Mouse (Mus musculus) kidney, postnatal 4 days (tissue): ENCODE data around the gene Cnnm4.
"Not testable (repeated sequence)": the region's sequence is repeated elsewhere in the genome, so short reads cannot be mapped to it uniquely, and the experiment has no call there.

Experiments
- DNase-seq, 2 experiments: peaks; one replicate each; pipeline ENCODE4 v3.0.0; 2021; ENCODE audit warnings: mixed read lengths in 2 of 2

Gene Cnnm4

DNA sequence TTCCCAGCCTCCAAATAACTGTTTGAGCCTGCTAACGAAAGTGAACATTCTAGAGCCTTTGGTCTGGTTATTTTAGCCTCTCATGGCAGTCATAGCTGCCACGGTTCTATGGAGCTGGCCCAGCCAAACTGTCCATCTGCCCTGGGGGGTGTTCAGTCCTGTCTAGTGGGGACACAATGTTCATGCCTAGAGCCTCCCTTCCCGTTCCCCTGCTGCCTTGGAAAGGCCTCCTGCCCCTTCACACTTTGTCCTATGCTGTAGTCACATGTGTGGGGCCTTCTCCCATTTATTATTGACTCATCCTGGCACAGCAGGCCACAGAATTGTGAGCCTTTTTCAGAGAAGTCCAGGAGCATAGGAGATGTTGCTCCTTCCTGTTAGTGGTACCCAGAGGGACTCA lies 46.8 kb downstream of the Cnnm4 start:
- no peak for DNase-seq

DNA sequence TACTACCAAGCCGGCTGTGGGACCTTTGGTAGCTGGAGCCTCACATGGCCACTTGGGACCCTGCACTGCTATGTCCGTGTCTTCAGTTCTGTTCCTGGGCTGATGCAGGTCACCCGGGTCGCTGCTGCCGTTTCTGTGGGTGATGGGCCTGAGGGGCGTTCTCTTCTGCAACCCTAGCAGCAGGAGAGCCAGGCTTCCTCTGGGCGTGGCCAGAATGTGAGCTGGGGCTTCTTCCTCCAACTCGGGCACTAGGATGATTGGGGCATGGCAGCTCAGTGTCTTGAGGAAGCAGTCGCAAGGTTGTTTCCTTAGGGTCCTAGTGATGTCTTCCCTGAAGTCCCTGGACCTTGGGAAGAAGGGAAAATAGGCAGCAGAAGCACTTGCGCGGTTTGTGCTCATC lies 48.2 kb downstream of the Cnnm4 start:
- no peak for DNase-seq

DNA sequence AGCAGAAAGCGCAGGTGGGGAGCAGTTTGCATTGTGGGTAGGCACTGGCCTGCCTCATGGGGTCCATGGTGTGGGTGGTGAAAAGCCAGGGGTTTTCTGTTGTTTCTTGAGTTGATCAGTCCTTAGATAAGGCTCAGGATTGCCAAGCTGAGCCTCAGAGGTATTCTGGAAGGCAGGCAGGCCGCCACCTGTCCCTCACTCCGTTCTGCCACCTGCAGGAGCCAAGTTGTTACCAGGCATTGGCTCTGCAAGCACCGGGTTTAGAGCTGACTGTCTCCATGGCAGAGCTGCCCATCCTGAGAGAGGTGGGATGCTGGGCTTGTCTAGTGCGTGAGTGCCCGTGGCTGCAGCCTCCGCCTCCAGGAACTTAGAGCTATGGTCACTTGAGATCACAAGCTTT lies 50.8 kb downstream of the Cnnm4 start:
- no peak for DNase-seq

DNA sequence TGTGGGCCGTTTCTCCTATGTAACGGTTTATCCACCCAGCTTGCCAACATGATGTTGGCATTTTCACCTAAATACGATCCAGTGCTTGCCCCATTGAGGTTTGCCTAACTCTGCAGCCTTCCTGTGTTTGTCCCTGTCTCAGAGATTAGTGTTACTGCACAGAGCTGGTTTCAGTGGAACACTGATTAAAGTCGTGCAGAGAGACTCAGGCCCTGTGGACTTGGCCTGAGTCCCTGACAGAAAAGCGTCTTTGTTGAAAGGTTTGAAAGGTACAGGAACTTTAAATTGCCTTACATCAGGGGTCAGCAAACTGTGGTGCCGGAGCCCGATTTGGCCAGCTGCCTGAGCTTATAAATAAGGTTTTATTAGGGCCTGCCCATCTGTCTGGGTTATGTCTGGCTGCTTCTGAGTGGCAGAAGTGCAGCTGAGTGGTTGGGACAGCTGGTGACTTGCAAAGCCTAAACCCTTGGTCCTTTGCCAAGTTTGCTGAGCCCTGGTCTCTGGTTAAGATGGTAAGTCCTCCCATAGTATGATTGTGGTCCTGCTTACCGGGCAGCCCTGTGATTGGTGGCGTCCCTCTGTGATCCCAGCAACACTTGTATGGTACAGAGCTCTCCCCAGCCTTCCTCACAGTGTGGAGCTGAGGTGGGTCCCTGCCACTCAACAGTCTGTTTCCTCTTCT lies 52.1 kb downstream of the Cnnm4 start:
- DNase-seq = no peak

DNA sequence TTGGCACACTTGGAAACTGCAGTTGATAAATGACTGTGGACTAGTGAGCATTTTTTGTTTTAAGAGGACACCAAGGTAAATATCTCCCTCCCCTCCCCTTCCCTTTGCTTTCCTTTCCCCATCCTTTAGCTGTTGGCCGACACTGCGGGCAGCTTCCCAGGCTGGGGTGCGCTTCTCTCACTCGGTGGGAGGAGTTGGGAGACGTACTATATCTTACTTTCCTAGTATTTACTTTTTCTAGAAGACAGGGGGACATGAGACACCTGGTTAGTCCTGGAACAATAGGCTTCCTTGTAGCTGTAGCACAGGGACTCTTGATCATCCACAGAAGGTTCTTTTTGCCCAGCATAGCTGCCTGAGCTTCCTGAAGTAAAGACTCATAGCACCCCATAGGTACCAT lies 52.6 kb downstream of the Cnnm4 start:
- no peak for DNase-seq

DNA sequence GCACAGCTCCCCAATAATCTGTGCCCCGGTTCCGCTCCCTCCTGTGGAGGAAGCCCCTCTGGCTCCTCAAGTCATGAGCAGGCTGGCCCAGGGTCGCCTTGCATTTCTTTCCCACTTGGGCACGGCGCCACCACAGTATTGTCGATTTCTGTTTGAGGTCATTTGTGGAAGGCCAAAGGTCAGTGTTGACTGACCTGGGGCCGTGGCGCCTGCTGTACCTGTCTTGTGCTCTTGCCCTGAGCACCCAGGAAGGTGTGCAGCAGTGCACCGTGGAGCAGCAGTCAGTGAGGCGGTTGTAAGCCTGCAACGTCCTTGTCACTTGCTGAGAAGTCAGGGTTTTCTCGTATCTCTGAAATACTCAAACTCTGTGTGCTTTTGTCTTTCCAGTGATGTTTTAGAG lies 54.4 kb downstream of the Cnnm4 start:
- no peak for DNase-seq

DNA sequence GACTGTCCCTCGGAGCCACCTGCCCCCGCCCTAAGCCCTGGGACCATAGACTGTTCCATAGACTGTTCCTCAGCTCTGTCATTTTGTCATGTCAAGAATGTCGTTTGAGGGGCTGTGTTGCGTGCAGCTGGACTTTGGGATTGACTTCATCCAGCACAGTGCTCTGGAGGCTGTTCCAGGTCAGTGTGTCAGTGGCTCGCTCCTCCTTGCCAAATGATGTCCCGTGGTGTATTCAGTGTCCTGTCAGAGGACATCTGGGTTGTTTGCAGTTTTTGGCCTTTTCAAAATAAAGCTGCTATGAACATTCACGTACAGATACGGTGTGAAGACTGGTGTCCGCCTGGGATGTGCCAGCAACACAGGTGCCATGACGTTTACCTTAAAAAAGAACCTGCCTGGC lies 55.5 kb downstream of the Cnnm4 start:
- no peak for DNase-seq

DNA sequence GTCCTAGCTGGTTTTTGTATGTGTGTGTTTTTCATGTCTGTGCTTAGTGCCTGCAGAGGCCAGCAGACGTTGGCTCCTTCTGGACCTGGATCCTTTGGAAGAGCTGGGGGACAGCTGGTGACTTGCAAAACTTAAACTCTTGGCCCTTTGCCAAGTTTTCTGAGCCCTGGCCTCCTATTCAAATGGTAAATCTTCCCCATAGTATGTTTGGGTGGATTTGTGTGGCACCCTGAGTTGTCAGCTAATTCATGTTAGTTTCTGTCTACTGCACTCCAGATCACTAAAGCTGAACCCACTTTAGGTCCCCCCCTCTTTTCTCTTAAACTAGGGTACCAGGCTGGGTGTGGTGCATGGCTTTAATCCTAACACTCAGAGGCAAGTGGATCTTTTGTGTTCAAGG lies 56.9 kb downstream of the Cnnm4 start:
- no peak for DNase-seq

DNA sequence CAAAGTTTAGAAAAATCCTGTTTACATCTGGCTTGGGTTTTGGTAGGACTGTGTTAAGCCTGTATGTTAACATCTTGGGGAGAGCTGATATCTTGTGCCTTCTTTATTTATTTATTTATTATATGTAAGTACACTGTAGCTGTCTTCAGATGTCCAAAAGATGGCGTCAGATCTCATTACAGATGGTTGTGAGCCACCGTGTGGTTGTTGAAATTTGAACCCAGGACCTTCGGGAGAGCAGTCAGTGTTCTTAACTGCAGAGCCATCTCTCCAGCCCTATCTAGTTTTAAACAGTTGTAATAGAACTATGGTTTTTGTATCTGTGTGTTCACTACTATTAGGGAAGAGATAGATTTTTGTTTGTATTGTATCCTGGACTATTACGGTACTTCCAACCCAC lies 57.9 kb downstream of the Cnnm4 start:
- DNase-seq = no peak

DNA sequence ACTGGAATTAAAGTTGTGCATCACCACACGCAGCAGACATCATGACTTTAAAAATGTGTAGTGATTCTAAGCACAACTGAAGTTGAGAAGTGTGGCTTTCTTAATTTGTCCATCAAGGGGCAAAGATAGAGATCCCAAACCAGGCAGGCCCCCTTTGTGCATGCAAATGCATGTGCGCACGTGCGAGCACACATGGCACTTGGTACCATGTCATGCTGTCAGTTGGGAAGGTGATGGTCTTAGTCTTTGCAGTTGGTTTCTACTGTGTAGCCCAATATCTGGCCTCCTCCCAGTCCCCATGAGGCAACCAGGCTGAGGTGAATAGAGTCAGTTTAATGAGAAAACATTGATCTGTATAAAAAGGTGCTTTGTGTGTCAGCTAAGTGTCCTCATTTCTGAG lies 58.5 kb downstream of the Cnnm4 start:
- no peak for DNase-seq

DNA sequence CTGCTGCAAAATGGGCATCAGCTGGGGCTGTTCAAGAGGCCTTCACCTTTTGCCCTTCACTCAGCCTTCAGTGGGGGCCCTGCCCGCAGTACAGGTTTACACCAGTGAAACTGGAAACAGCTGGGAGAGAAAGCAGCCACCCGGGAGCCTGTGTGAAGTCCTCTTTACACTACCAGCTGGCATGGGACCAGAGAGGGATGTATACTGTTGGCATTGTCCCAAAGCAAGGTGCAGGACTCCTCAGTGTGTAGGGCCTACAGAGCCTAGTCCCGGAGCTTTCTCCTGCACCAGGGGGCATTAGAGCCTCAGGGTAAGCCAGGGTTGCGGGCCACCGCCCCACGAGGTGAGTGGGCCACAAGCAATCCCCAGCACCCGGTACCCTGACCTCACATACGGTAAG lies 59.1 kb downstream of the Cnnm4 start:
- peak in 1 of 2 experiments; percentile 47 for DNase-seq

DNA sequence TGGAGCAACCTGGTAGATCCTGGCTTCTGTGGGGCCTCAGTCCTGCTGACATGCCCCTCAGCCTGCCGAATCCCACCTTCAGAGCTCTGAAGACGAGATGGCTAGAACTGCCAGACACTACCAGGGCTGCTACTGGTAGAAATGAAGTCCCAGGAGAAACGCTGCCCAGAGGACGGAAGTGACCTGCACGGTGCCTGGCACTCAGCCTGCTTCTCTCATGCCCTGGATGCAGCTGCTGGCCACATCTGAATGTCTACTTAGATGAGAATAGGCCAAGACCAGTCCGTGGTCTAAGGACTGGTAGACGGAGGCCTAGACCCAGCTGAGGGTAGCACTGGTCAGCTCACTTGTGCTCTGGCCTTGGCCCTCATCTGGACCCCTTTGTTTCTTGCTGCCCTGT lies 59.5 kb downstream of the Cnnm4 start:
- no peak for DNase-seq

DNA sequence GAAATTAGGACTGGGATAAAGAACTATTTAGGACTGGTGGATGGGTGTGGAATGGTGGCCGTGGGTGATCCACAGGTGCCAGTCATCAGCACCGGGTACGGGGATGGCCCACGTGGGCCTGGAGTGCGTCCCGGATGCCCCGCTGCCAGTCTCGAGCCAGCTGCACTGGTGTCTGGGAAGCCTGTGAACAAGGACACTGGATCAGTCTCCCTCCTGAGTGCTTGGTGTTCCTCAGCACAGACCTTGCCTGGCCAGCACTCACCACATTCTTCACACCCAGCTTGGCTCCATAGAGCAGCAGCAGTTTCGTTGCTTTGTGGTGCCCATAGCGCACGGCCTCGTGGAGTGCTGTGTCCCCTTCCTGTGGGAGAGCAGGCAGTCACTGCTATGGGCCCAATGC lies 60.0 kb downstream of the Cnnm4 start:
- DNase-seq = no peak

DNA sequence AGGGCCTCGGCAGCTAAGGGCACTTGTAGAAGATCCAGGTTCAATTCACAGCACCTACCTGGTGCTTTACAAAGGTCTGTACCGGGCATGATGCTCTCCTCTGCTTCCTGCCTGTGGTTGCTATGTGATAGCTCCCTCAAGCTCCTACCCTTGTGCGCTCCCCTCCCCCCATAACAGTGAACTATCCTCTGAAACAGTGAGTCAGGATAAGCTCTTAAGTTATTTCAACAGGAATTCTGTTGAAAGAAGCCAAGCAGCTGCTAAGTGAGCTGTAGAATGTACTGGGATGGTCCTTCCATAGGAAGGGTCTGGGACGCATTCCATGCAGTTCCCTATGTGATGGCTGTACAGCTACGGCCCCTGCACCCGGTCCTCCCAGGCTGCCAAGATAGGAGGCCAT lies 62.1 kb downstream of the Cnnm4 start:
- DNase-seq = no peak

DNA sequence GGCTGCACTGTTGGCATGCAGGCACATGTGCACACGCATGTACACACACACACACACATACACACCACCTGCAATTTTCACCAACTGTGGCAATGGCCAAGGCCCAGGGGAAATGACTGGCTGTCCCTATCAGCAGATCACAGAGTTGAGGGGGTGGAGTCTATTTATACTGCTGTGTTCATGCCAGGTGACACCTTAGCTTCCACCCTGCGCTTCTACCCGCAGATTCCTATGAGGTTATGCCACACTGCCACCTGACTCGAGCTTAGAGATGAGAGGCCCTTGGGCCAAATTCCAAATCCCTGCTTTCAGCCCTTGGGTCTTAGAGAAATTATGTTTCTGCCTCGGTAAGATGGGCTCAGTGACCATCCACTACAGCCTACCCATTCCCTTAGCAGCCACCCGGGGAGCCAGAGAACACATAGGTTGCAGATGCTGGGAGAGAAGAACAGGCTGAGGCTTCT lies 63.2 kb downstream of the Cnnm4 start:
- DNase-seq = peak in 1 of 2 experiments; percentile 53

DNA sequence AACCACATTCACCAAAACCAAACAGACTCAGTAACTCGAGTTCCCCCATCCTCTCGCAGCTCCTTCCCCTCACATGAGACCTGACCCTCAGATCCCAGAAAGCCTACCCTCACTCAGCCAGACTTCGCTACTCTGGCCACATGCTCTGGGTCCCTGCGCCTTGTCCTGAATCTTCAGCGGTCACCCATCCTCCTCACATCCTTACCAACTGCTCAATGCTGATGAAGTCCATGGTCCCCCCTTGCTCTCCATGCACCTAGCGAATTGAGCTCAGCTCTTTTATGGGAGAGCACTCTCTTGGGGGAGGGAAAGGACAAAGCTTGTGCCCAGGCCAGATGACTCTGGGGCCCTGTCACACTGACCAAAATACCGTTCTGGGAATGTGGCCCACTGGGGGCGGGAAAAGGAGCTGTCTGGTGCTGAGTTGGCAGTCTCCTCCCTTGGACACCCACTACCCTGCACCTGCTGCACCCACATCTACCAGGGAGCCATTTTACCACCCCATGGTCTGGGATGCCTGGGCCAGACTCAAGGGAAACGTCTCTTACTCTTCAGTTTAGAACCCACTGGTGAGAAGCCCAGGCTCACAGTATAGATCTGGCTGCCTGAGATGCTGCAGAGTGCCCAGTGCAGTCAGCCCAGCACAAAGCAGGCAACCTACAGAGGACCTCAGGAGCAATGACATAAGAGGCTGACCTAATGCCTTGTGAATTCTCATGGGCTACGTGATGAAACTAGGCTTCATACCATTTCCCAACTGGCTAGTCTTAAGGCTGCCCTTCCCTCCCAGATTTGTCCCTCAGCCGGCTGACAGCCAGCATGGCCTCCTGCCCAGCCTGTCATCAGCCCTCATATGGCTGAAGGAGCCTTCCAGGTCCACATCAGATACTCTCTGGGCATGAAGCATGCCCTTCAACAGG lies 64.3 kb downstream of the Cnnm4 start:
- no peak for DNase-seq

DNA sequence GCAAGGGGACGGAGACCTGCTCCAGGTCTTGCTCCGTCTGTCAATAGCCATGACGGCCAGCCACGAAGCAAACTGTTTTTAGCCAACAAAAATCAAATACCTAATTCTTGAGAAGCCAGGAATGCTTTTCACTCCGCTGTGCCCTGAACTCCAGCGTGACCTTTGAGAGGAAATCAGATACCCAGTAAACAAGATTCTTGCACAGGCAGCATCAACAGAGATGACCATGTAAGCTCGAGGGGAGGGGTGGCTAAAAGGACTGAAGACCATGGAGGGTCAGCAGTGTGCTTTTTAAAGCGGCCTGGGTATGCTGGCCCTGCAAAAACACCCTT lies 64.9 kb downstream of the Cnnm4 start:
- DNase-seq = no peak

DNA sequence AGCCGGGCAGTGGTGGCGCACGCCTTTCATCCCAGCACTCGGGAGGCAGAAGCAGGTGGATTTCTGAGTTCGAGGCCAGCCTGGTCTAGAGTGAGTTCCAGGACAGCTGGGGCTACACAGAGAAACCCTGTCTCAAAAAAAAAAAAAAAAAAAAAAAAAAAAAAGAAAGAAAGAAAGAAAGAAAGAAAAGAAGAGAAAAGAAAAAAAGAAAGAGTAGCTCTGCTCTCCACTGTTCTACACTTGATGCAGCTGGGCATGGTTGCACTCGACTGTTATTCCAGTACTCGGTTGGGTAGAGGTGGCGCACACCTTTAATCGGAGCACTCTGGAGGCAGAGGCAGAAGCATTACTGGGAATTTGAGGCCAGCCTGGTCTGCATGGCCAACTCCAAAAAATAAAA lies 65.4 kb downstream of the Cnnm4 start, which contains the start of gene Ankrd23:
Ankrd23 (minus strand) TSS at position 101 of the 400 bp plus-strand sequence.
- DNase-seq = not testable (repeated sequence)

DNA sequence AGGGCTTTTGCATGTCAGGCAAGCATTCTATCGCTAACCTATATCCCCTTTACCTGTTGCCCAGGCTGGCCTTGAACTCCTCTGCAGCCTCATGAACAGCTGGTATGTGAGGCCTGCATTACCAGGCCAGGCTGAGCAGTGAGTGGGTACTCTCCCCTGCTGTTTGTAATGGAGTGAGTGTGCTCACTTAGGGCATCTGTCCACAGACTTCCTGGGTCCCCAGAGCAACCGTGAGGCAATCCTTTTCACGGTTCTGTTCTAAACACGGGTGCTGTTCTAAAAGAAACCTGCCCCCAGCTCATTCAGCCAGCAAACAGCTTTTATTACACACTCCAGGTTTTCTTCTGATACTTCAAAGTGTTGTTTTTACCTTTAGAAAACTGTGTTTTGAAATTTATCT lies 67.3 kb downstream of the Cnnm4 start:
- DNase-seq = no peak

DNA sequence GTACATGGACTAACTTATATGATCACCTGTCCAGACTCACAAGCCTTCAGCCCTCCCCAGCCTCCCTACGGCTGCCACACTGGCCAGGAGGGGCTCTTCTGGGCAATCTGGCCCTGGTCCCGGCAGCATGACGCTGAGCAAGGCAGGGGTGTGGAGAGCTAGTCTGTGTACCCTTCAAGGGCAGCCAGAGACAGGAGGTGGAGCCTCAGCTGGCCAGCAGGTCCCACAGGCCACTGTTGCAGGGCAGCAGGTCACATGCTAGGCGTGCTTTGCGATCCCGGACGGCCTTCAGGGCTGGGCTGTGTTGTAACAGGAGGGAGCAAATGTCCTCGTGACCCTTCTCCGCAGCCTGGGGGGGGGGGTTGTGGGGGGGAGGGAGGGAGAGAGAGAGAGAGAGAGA lies 67.8 kb downstream of the Cnnm4 start, which contains the start of gene Gm42417:
Gm42417 (minus strand) TSS at position 244 of the 400 bp plus-strand sequence.
- peak; percentile 64 to 78 for DNase-seq

DNA sequence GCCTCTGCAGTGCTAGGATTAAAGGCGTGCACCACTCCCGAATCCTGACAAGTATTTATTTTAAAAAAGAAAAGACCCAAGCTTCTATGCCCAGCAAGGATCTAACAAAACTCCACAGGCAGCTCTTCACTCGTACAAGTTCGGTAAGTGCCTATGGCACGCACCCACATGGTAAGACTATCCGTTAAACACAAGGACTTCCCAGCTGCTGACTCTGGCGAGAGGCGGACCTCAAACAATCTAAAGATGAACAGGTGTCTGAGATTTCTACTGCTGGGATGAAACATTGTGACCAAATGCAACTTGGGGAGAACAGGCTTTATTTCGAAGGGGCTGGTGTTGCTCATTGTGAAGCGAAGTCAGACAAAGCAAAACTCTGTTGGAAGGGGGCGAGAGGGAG lies 68.7 kb downstream of the Cnnm4 start:
- no peak for DNase-seq

DNA sequence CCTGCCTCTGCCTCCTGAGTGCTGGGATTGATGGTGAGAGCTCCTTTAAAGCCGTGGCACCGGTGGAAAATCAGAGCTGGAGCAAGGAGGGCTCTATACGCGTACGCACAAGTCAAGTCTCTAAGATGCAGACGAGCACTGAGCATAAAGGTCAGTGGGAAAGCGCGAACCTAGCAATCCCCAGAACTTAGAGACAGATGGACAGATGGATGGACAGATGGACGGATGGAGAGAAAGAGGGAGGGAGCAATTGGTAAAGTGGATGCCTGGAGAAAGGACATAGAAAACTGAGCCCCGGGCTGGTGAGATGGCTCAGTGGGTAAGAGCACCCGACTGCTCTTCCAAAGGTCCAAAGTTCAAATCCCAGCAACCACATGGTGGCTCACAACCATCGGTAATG lies 69.4 kb downstream of the Cnnm4 start:
- DNase-seq = no peak

DNA sequence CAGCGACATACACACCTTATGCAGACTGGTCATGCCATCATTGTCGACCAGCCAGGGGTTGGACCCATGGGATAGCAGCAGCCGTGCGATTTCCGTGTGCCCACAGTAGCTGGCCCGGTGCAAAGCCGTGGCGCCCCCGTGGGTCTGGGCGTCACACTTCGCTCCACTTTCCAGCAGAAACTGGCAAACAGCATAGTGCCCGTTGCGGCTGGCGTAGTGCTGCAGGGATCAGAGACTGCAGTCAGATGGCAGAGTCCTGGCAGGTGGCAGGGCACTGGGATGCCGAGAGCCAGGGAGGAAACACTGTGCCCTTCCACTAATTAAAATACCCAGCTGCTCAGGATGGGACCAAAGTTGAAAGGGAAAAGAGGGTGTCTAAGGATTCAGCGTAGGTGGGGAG lies 70.4 kb downstream of the Cnnm4 start:
- DNase-seq = no peak

DNA sequence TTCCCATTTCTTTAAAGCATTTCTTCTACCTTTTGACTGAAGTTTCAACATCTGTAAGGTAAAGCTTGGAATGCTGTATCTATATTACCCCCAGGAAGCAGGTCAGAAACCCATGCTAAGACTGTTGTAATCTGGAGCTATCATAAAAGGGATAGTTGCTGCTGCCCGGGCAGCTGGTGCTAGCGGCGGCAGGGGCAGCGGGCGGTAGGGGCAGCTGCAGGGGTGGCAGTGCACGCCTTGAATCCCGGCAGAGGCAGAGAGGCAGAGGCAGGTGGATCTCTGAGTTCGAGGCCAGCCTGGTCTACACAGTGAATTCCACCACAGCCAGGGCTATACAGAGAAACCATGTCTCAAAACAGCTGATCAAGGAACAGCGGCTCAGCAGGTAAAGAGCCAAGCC lies 71.5 kb downstream of the Cnnm4 start:
- DNase-seq = no peak
